In the genomic region with DNA sequence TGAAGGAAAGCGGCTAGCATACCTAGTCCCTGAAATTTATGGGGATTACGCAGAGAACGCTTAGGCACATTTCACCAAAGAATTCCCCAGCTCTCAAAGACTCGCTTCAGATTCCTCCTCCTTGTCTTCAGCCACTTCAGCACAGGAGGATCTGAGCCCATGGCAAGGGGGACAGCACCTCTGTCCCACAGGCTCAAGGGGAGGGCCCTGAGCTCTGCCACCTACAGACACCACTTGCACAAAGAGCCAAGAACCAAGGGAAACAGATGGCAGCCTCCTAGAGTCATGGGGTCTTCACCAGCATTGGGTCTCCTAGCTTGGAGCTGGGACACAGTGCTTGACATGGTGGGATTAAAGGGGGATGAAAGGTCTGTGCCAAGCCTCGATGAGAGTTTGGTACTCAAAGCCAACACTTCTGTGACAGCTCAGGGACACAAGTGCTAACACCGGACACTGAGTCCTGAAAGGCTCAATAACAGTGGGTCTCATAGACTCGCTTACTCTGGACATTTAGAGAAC, we compare ENCODE assay signal across 27 mouse cellular contexts. TPM values are rescaled to one million over a fixed set of nuclear protein-coding genes. Genes with fewer than 3 reads are reported as not detected.
DNase-seq lines count a peak whose midpoint lies in the region; ATAC-seq lines count a peak whose summit lies in the region.
"Had no signal": no experiment of that assay in that cellular context is flagged by ENCODE, and none has a peak within 500 bp of the region (broad histone marks: within the 10 kb centered on the region; RNA-seq: fewer than 3 reads in every experiment).

No protein-coding gene starts in this region.

- H3K9ac ChIP-seq in heart, embryonic 12.5 days, result no peak overlapping the region
- H3K9ac ChIP-seq in limb, embryonic 12.5 days (replicated peaks), result no peak overlapping the region
- no peak overlapping the region for H3K9ac ChIP-seq in forebrain, embryonic 14.5 days (ENCODE audit: low read length)
- H3K9ac ChIP-seq in forebrain, embryonic 16.5 days (replicated peaks; ENCODE audit: low read depth, low read length), result no peak overlapping the region
- H3K9ac ChIP-seq: embryonic facial prominence, embryonic 13.5 days; limb, embryonic 15.5 days; liver, embryonic 13.5 days had no signal

- no peak overlapping the region for H3K27ac ChIP-seq in heart, embryonic 12.5 days (ENCODE audit: poor library complexity, severe bottlenecking)
- H3K27ac ChIP-seq in limb, embryonic 12.5 days, result 0 out of 2 replicates have a peak overlapping the region, but pooled peaks have one; percentile 62
- H3K27ac ChIP-seq in limb, embryonic 10.5 days, result no peak overlapping the region
- peak overlapping the region; percentile 82 for H3K27ac ChIP-seq in forebrain, embryonic 14.5 days (ENCODE audit: low read depth, low read length)
- peak overlapping the region; percentile 7 for H3K27ac ChIP-seq in forebrain, embryonic 16.5 days (ENCODE audit: low read length)
- H3K27ac ChIP-seq: embryonic facial prominence, embryonic 13.5 days; heart, embryonic 10.5 days; kidney, postnatal 0 days; limb, embryonic 15.5 days; liver, embryonic 13.5 days had no signal

- H3K36me3 ChIP-seq in heart, embryonic 12.5 days, result no peaks in the 10 kb centered on the region
- H3K36me3 ChIP-seq in limb, embryonic 12.5 days, result no peaks in the 10 kb centered on the region
- H3K36me3 ChIP-seq in limb, embryonic 10.5 days, result no peaks in the 10 kb centered on the region
- H3K36me3 ChIP-seq in forebrain, embryonic 14.5 days (ENCODE audit: control insufficient read depth, insufficient read depth, low read length), result no peaks in the 10 kb centered on the region
- H3K36me3 ChIP-seq in forebrain, embryonic 16.5 days (ENCODE audit: control insufficient read depth, insufficient read depth), result no peaks in the 10 kb centered on the region
- H3K36me3 ChIP-seq: embryonic facial prominence, embryonic 13.5 days; heart, embryonic 10.5 days; limb, embryonic 15.5 days; liver, embryonic 13.5 days had no signal

- H3K4me1 ChIP-seq in heart, embryonic 12.5 days (replicated peaks), result peaks cover 8% of the 10 kb centered on the region
- H3K4me1 ChIP-seq in limb, embryonic 12.5 days (replicated peaks), result peaks cover 13% of the 10 kb centered on the region
- peaks cover 14% of the 10 kb centered on the region for H3K4me1 ChIP-seq in limb, embryonic 10.5 days
- H3K4me1 ChIP-seq in forebrain, embryonic 14.5 days (ENCODE audit: control insufficient read depth, insufficient read depth, low read length), result peaks cover 17% of the 10 kb centered on the region
- peaks cover 18% of the 10 kb centered on the region for H3K4me1 ChIP-seq in forebrain, embryonic 16.5 days (replicated peaks; ENCODE audit: control insufficient read depth, insufficient read depth, low read length)
- H3K4me1 ChIP-seq: embryonic facial prominence, embryonic 13.5 days; liver, embryonic 13.5 days had no signal

- 82% methylated on average over 7 of the region's 7 CpGs for WGBS in heart, embryonic 12.5 days
- WGBS in limb, embryonic 12.5 days, result 81% methylated on average over 7 of the region's 7 CpGs
- WGBS in limb, embryonic 10.5 days, result 86% methylated on average over 7 of the region's 7 CpGs
- 31% methylated on average over 7 of the region's 7 CpGs for WGBS in forebrain, embryonic 14.5 days
- 25% methylated on average over 7 of the region's 7 CpGs for WGBS in forebrain, embryonic 16.5 days

- no peak overlapping the region for H3K4me2 ChIP-seq in heart, embryonic 12.5 days
- no peak overlapping the region for H3K4me2 ChIP-seq in limb, embryonic 12.5 days
- no peak overlapping the region for H3K4me2 ChIP-seq in forebrain, embryonic 14.5 days (ENCODE audit: low read length)
- no peak overlapping the region for H3K4me2 ChIP-seq in forebrain, embryonic 16.5 days (ENCODE audit: low read length)
- H3K4me2 ChIP-seq: embryonic facial prominence, embryonic 13.5 days; limb, embryonic 15.5 days; liver, embryonic 13.5 days had no signal

- no peaks in the 10 kb centered on the region for H3K27me3 ChIP-seq in heart, embryonic 12.5 days (replicated peaks)
- H3K27me3 ChIP-seq in limb, embryonic 12.5 days, result 0 out of 2 replicates have a peak, but pooled peaks cover 5% of the 10 kb centered on the region
- no peaks in the 10 kb centered on the region for H3K27me3 ChIP-seq in limb, embryonic 10.5 days (ENCODE audit: low read depth, poor library complexity, severe bottlenecking)
- no peaks in the 10 kb centered on the region for H3K27me3 ChIP-seq in forebrain, embryonic 14.5 days (replicated peaks; ENCODE audit: control insufficient read depth, insufficient read depth, low read length)
- no peaks in the 10 kb centered on the region; the same call in 1 of the 2 replicates for H3K27me3 ChIP-seq in forebrain, embryonic 16.5 days (replicated peaks; ENCODE audit: control insufficient read depth, insufficient read depth, low read length)
- H3K27me3 ChIP-seq: embryonic facial prominence, embryonic 13.5 days; limb, embryonic 15.5 days; liver, embryonic 13.5 days had no signal

- DNase-seq in heart, adult 11 months, result peak; percentile 78
- no peak for DNase-seq in limb, embryonic 10.5 days (ENCODE audit: low spot score)
- peak; percentile 44 for DNase-seq in forebrain, embryonic 14.5 days (ENCODE audit: low spot score)
- no peak for DNase-seq in spleen, postnatal 14 days (ENCODE audit: low spot score in 2 of 2)
- DNase-seq: adrenal gland, postnatal 14 days; cerebellum, adult 11 months; cerebellum, adult 9-10 months; gastrocnemius, postnatal 10 days; heart, postnatal 36 days; kidney, adult 8-10 months; layer of hippocampus, adult 9-11 months; liver, embryonic 13.5 days; lung, adult 18-20 months; lung, postnatal 4 days; right cerebral cortex, postnatal 25 days; thymus, postnatal 14 days had no signal

- ATAC-seq in heart, embryonic 12.5 days (ENCODE audit: insufficient number of reproducible peaks, low FRiP score), result no peak
- no peak for ATAC-seq in limb, embryonic 12.5 days (ENCODE audit: insufficient number of reproducible peaks, insufficient read depth, low FRiP score, low TSS enrichment, low read depth)
- ATAC-seq in forebrain, embryonic 14.5 days, result peak; percentile 66
- ATAC-seq in forebrain, embryonic 16.5 days, result peak; percentile 49
- ATAC-seq: CD4-positive, CD25-positive, alpha-beta regulatory T cell, adult 4 months; intestine, embryonic 16.5 days; lung, postnatal 0 days had no signal

- H3K9me3 ChIP-seq in heart, embryonic 12.5 days (replicated peaks), result no peaks in the 10 kb centered on the region
- H3K9me3 ChIP-seq in limb, embryonic 12.5 days, result no peaks in the 10 kb centered on the region
- H3K9me3 ChIP-seq in limb, embryonic 10.5 days (replicated peaks), result no peaks in the 10 kb centered on the region
- no peaks in the 10 kb centered on the region for H3K9me3 ChIP-seq in forebrain, embryonic 14.5 days (replicated peaks; ENCODE audit: control insufficient read depth, low read length)
- H3K9me3 ChIP-seq in forebrain, embryonic 16.5 days (ENCODE audit: control insufficient read depth, low read length), result no peaks in the 10 kb centered on the region
- H3K9me3 ChIP-seq: embryonic facial prominence, embryonic 13.5 days; heart, embryonic 10.5 days; limb, embryonic 15.5 days; liver, embryonic 13.5 days had no signal

- H3K4me3 ChIP-seq in heart, embryonic 12.5 days, result no peak overlapping the region
- no peak overlapping the region for H3K4me3 ChIP-seq in limb, embryonic 12.5 days (replicated peaks)
- no peak overlapping the region for H3K4me3 ChIP-seq in limb, embryonic 10.5 days
- H3K4me3 ChIP-seq in forebrain, embryonic 14.5 days (ENCODE audit: low read depth, low read length), result no peak overlapping the region
- no peak overlapping the region for H3K4me3 ChIP-seq in forebrain, embryonic 16.5 days (replicated peaks; ENCODE audit: low read length)
- H3K4me3 ChIP-seq: embryonic facial prominence, embryonic 13.5 days; heart, embryonic 10.5 days; limb, embryonic 15.5 days; liver, embryonic 13.5 days; megakaryocyte, embryonic 14.5 days had no signal

RNA-seq across cellular contexts. Expression of a gene that starts 13.0 kb away (rescaled TPM):
- polyA plus RNA-seq in heart, embryonic 12.5 days (2016; fragmentation: Nextera tagmentation; extraction: Ambion mirVana), result 1.0 and 1.8 TPM in 2 replicates
- 0.33 and 0.89 TPM in 2 replicates for polyA plus RNA-seq in limb, embryonic 12.5 days (2016; fragmentation: Nextera tagmentation; extraction: Ambion mirVana)
- polyA plus RNA-seq in limb, embryonic 10.5 days (2016; fragmentation: Nextera tagmentation; extraction: Ambion mirVana), result 0.13 and 0.16 TPM in 2 replicates
- polyA plus RNA-seq in forebrain, embryonic 14.5 days (2014; fragmentation: Nextera tagmentation; extraction: Ambion mirVana), result 4.9 and 9.0 TPM in 2 replicates
- polyA plus RNA-seq in forebrain, embryonic 16.5 days (2015; fragmentation: Nextera tagmentation; extraction: Ambion mirVana), result 9.5 and 10.4 TPM in 2 replicates

Comparison
In these comparisons a context has a peak if more than half of its experiments do, and no peak if none do; other contexts are left out.
1. H3K27ac ChIP-seq: peak in limb, embryonic 12.5 days (single experiment), forebrain, embryonic 14.5 days (single experiment) and forebrain, embryonic 16.5 days (single experiment); none in heart, embryonic 12.5 days (single experiment) and limb, embryonic 10.5 days (single experiment).
2. DNase-seq: peak in heart, adult 11 months (single experiment) and forebrain, embryonic 14.5 days (single experiment); none in limb, embryonic 10.5 days (single experiment) and spleen, postnatal 14 days (0 of 2).
3. ATAC-seq: peak in forebrain, embryonic 14.5 days (single experiment) and forebrain, embryonic 16.5 days (single experiment); none in heart, embryonic 12.5 days (single experiment) and limb, embryonic 12.5 days (single experiment).